Mouse (Mus musculus): ENCODE measurements around the gene Bhlhe23. TPM values are rescaled to one million over a fixed set of nuclear protein-coding genes. Genes with fewer than 3 reads are reported as not detected.

The Bhlhe23 gene
- polyA plus RNA-seq (2017; shearing (Covaris generic)): under 1 TPM in 1 of 2 experiments, not detected in 1; 0.65 TPM

GRCm38 (mm10) chr2:180776793-180777192 lies at the start of gene Bhlhe23:
TSS of gene Bhlhe23 (minus strand) at chr2:180776900.

GRCm38 (mm10) chr2:180724585-180725413 lies 51.9 kb downstream of the Bhlhe23 start, which contains the start of gene Slc17a9:
TSS of gene Slc17a9 (plus strand) at chr2:180725263.

Other genes with a start within 250 kb of the Bhlhe23 start
- 10 to 100 TPM; 40.5 to 67.2 TPM for gene Mrgbp, start 195.6 kb downstream of the Bhlhe23 start, polyA plus RNA-seq (2017; shearing (Covaris generic))
- 10 to 100 TPM; 88.7 to 91.5 TPM for gene Ogfr, start 187.7 kb downstream of the Bhlhe23 start, polyA plus RNA-seq (2017; shearing (Covaris generic))
- gene Col9a3, start 179.1 kb downstream of the Bhlhe23 start, polyA plus RNA-seq (2017; shearing (Covaris generic)): 1 to 10 TPM; 1.4 to 1.9 TPM
- under 1 TPM in 1 of 2 experiments, not detected in 1; 0.36 TPM for gene Tcfl5, start 134.2 kb downstream of the Bhlhe23 start, polyA plus RNA-seq (2017; shearing (Covaris generic))
- 10 to 100 TPM; 44.4 to 46.2 TPM for gene Dido1, start 66.9 kb downstream of the Bhlhe23 start, polyA plus RNA-seq (2017; shearing (Covaris generic))
- gene Gid8, start 66.8 kb downstream of the Bhlhe23 start, polyA plus RNA-seq (2017; shearing (Covaris generic)): 10 to 100 TPM; 35.7 to 39.1 TPM
- 10 to 100 TPM; 55.1 to 70.2 TPM for gene Slc17a9, start 51.6 kb downstream of the Bhlhe23 start, polyA plus RNA-seq (2017; shearing (Covaris generic))
- 10 to 100 TPM; 60.8 to 69.6 TPM for gene Ythdf1, start 144.0 kb upstream of the Bhlhe23 start, polyA plus RNA-seq (2017; shearing (Covaris generic))
- not detected for gene Birc7, start 152.1 kb upstream of the Bhlhe23 start, polyA plus RNA-seq (2017; shearing (Covaris generic))
- gene Nkain4, start 177.8 kb upstream of the Bhlhe23 start, polyA plus RNA-seq (2017; shearing (Covaris generic)): not detected
- gene Arfgap1, start 190.3 kb upstream of the Bhlhe23 start, polyA plus RNA-seq (2017; shearing (Covaris generic)): 10 to 100 TPM; 58.0 to 60.0 TPM
- gene Col20a1, start 209.6 kb upstream of the Bhlhe23 start, polyA plus RNA-seq (2017; shearing (Covaris generic)): under 1 TPM; 0.28 to 0.94 TPM

Measured in activated CD4-positive, CD25-positive, alpha-beta regulatory T cell (primary cell).